Mouse (Mus musculus): ENCODE measurements around the gene Mrpl43.

GRCm38 (mm10) chr19:45030746-45031693, 24.8 kb upstream of the Mrpl43 start:
- TF ChIP-seq HCFC1 (IDR thresholded peaks at IDR 0.05; ENCODE audit: borderline replicate concordance, insufficient read depth, low read length): no peak
- no peak for TF ChIP-seq ZNF384 (IDR thresholded peaks at IDR 0.05; ENCODE audit: low read depth, low read length)
